Mouse (Mus musculus) testis, adult 2 months (tissue): ENCODE data around the gene Pgam1. TPM values are rescaled to one million over a fixed set of nuclear protein-coding genes. Genes with fewer than 3 reads are reported as not detected.
"Not testable (repeated sequence)": the region's sequence is repeated elsewhere in the genome, so short reads cannot be mapped to it uniquely, and the experiment has no call there.

Experiments used
- H3K27ac ChIP-seq: fragments of 200-500 bp; 2 replicates; pipeline ENCODE4 v1.5.1; 2012; ENCODE audit warnings: low read depth, low read length; ENCODE audit not compliant: control insufficient read depth, insufficient read depth
- H3K27me3 ChIP-seq: fragments of 200-500 bp; 2 replicates; pipeline ENCODE4 v1.6.1; 2012; ENCODE audit warnings: mild to moderate bottlenecking, low read length, moderate library complexity; ENCODE audit not compliant: control insufficient read depth, insufficient read depth
- H3K36me3 ChIP-seq: fragments of 200-500 bp; 2 replicates; pipeline ENCODE4 v1.6.1; 2012; ENCODE audit warnings: mild to moderate bottlenecking, low read length; ENCODE audit not compliant: control insufficient read depth, insufficient read depth
- H3K4me1 ChIP-seq: fragments of 200-500 bp; 2 replicates; pipeline ENCODE4 v1.6.1; 2012; ENCODE audit warnings: low read length; ENCODE audit not compliant: control insufficient read depth, insufficient read depth
- H3K4me3 ChIP-seq: fragments of 200-500 bp; 2 replicates; pipeline ENCODE4 v1.5.1; 2012; ENCODE audit warnings: low read depth, mild to moderate bottlenecking, low read length, moderate library complexity, mixed read lengths; ENCODE audit not compliant: control insufficient read depth
- CTCF ChIP-seq: fragments of 200-500 bp; IDR thresholded peaks from 2 replicates; pipeline ENCODE4 v1.5.1; 2012; ENCODE audit warnings: low read depth, mild to moderate bottlenecking, inconsistent platforms, low read length, moderate library complexity; ENCODE audit not compliant: control insufficient read depth, insufficient read depth, insufficient replicate concordance
- POLR2A ChIP-seq: fragments of 200-500 bp; IDR thresholded peaks from 2 replicates; pipeline ENCODE4 v1.6.1; 2012; ENCODE audit warnings: low read depth, mild to moderate bottlenecking, inconsistent platforms, low read length, moderate library complexity; ENCODE audit not compliant: control insufficient read depth
- polyA plus RNA-seq: library from polyadenylated mRNA; depleted of rRNA; stranded (reverse); fragments of >200 nt; gene quantifications from 2 replicates; pipeline ENCODE4 v1.2.3, GENCODE M21; 2012; rRNA removed

Gene Pgam1
- 58.2 and 64.2 TPM in 2 replicates for polyA plus RNA-seq

DNA sequence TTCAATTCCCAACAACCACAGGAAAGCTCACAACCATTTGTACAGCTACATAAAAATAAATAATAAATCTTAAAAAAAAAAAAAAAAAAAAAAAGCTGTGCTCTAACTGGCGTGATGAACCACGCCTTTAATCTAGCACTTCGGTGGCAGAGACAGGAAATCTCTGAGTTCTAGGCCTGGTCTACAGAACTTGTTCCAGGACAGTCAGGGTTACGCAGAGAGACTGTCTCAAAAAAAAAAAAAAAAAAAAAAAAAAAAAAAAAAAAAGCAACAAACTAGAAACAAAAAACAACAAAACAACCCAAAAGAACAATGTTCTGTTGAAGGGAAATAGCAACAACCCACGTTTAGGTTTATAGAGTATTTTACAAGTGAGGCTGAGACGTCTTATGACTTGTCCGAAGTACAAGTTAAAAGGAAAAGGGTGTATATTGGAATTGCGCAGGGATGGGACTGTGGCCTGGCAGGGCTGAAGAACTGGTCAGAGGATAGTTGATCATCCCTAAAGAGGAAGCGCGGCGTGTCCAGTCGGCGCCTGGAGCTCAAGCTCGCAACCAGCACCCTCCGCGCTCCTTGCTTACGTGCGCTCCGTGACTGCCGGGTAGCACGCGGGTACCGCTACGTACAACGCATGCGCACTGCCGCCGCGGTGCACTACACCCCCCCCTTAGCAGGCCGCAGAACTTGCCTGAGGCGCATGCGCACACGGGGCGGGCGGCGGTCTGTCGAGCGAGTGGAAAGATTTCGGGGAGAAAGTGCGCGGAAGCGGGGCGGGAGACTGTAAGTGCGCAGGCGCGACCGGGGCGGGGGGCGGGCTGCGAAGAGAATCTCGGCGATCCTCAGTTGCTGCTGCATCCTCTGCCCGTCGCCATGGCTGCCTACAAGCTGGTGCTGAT lies at the start of gene Pgam1:
TSS of gene Pgam1 (plus strand) at position 746 of the 896 bp plus-strand sequence.
- H3K27ac ChIP-seq = peak within 1 kb of the TSS; percentile 94
- no peaks in the 10 kb centered on the region; the same call in 1 of the 2 replicates for H3K36me3 ChIP-seq
- no peaks in the 10 kb centered on the region for H3K27me3 ChIP-seq
- peaks cover 12% of the 10 kb centered on the region for H3K4me1 ChIP-seq
- peak within 1 kb of the TSS; percentile 98 for H3K4me3 ChIP-seq
- peak; percentile 86 for TF ChIP-seq POLR2A
- TF ChIP-seq CTCF = no peak

DNA sequence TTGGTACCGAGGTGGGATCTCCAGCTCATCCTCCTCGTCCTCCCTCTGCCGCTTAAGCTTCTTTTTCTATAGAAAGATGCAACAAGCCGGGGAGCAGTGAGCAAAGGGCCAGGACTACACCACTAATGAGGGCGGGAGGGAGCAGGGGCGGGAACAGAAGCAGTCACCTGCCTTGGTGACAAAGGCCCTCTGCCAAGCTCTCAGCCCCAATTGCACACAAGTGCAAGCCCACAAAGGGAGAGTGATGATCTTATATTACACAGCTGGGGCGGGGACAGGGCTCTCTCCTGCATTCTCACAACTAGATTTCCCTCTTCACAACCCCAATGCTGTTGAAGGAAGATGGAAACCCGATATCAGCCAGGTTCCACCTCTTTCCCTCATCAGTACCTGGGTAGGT lies 45.0 kb upstream of the Pgam1 start:
- no peak for TF ChIP-seq POLR2A
- TF ChIP-seq CTCF = no peak
- Histone ChIP-seq H3K27me3 (no peaks in the 10 kb centered on the region), H3K36me3 (peaks cover 5% of the 10 kb centered on the region), H3K27ac (no peak overlapping the region), H3K4me1 (no peaks in the 10 kb centered on the region), H3K4me3 (no peak overlapping the region)

DNA sequence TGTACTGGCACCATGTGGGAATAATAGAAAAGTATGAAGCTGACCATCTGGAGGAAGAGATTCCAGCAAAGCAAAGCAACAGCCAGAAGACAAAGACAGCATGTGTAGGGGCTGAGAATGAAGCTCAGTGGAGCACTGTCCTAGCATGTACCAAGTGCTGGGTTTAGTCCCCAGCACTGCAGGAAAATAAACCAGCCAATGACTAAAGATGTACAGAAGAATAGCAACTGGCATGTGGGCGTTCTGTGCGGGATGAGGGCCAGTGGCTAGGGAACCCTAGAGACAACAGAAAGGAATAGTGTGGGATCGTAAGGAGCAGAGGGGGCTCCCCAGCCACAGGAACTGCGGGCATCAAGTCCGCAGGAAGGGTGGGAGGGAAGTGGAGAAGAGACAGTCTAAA lies 42.4 kb upstream of the Pgam1 start:
- Histone ChIP-seq H3K27me3 (no peaks in the 10 kb centered on the region), H3K4me1 (no peaks in the 10 kb centered on the region), H3K4me3 (no peak overlapping the region), H3K27ac (no peak overlapping the region), H3K36me3 (peaks cover 5% of the 10 kb centered on the region)
- TF ChIP-seq POLR2A (no peak), CTCF (no peak)

DNA sequence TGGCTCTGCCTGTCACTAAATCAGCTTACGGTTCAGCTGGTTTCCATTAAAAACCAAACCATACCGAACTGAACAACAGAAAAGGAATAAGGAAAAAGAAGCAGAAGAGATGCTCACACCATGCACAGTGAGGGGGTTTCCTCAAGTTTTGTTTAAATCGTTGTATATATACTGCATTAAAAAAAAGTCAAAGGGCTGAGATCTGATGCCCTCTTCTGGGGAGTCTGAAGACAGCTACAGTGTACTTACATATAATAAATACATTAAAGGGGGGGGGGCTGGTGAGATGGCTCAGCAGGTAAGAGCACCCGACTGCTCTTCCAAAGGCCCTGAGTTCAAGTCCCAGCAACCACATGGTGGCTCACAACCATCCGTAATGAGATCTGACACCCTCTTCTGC lies 41.8 kb upstream of the Pgam1 start:
- not testable (repeated sequence) for H3K27ac ChIP-seq, H3K36me3 ChIP-seq

DNA sequence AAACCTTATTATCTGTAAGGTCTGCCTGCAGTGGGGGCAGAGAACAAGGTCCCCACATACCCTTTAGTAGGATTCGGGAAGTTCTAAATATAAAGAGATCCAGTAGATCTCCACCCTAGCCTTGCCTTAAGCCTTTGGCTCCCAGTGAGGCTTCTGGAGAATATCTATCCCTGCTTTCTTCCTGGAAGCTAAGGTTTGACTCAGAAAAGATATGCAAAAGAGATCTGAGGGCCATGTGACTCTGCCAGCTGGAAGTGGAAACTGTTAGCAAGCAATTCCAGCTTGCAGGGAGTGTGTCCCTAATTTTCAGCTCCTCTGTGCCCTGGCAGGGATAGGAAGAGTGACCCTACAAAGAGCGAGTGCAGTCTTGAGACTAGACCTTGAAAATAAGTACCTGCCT lies 39.4 kb upstream of the Pgam1 start:
- H3K4me3 ChIP-seq = no peak overlapping the region
- H3K4me1 ChIP-seq = no peaks in the 10 kb centered on the region
- peaks cover 8% of the 10 kb centered on the region for H3K36me3 ChIP-seq
- TF ChIP-seq POLR2A (no peak), CTCF (no peak)
- no peak overlapping the region for H3K27ac ChIP-seq
- no peaks in the 10 kb centered on the region for H3K27me3 ChIP-seq

More for the DNA sequence above, 41.8 kb upstream of the Pgam1 start:
- not testable (repeated sequence) for H3K4me3 ChIP-seq, H3K27me3 ChIP-seq, H3K4me1 ChIP-seq

DNA sequence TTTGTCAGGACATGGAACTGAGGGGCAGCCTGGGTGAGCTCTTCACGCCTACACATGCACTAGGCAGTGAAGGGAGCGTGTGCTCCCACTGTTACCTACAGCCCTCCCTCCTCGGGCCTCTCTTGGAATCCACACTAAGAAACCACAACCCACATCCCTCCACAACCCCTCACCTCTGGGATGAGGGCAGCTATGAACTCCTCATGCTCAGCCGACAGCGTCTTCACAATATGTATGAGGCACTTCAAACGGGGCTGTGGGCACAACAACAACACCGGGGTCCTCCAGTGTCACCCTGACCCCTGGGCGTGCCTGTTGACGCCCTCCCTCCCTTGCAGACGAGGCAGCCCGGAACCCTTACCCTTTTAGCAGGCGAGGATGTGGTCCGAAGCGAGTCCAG lies 37.4 kb upstream of the Pgam1 start:
- no peaks in the 10 kb centered on the region for H3K4me1 ChIP-seq
- TF ChIP-seq POLR2A = no peak
- no peak for TF ChIP-seq CTCF
- H3K27me3 ChIP-seq = no peaks in the 10 kb centered on the region
- H3K27ac ChIP-seq = no peak overlapping the region
- H3K36me3 ChIP-seq = peaks cover 8% of the 10 kb centered on the region
- H3K4me3 ChIP-seq = no peak overlapping the region

DNA sequence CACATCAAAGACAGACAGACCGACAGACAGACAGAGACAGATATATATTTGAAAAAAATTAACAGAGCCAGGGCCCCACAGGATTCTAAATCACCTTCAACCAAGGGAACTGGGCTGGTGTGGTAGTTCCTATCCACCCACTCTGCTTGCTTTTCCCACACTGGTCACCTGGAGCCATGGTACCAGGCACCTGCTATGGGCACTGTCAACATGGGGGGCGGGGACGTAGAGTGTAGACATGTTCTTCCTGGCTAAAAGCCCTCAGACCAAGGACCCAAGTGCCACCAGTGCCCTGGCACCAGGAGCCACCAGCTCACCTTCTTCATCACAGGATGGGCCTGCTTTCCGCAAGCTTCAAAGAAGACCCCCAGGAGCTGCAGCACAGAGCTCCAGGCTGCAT lies 29.9 kb upstream of the Pgam1 start:
- Histone ChIP-seq H3K27ac (no peak overlapping the region), H3K4me3 (no peak overlapping the region), H3K27me3 (no peaks in the 10 kb centered on the region), H3K4me1 (no peaks in the 10 kb centered on the region), H3K36me3 (peaks cover 6% of the 10 kb centered on the region)
- no peak for TF ChIP-seq CTCF
- TF ChIP-seq POLR2A = no peak

DNA sequence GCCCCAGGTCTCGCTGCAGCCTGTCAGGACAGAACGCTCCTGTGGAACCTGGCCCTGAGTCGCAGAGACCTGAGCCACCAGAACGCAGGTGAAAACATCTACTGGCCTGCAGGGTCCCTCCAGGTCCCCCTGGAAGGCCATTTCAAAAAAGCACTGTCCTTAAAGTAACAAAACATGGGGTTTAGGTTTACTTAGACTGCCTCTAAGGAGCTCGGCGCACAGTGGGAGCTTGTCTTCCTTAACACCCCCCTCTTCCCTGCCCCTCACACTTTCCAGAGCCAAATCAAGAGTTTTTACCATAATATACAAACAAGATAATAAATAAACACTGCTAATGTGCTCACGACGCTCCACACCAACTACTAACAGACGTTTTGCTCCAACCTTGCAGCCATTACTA lies 27.8 kb upstream of the Pgam1 start:
- Histone ChIP-seq H3K36me3 (peaks cover 6% of the 10 kb centered on the region), H3K4me3 (no peak overlapping the region), H3K27ac (no peak overlapping the region), H3K4me1 (no peaks in the 10 kb centered on the region), H3K27me3 (no peaks in the 10 kb centered on the region)
- no peak for TF ChIP-seq CTCF
- TF ChIP-seq POLR2A = no peak
